Mouse (Mus musculus): ENCODE results near the gene Lekr1. TPM values are rescaled to one million over a fixed set of nuclear protein-coding genes. Genes with fewer than 3 reads are reported as not detected.
A peak's percentile ranks its signal among the peaks of the same experiment; 100 is the strongest.

Gene Lekr1
- total and polyA plus RNA-seq, 3 experiments, result 1.8 to 2.5 TPM; not detected in 1

DNA sequence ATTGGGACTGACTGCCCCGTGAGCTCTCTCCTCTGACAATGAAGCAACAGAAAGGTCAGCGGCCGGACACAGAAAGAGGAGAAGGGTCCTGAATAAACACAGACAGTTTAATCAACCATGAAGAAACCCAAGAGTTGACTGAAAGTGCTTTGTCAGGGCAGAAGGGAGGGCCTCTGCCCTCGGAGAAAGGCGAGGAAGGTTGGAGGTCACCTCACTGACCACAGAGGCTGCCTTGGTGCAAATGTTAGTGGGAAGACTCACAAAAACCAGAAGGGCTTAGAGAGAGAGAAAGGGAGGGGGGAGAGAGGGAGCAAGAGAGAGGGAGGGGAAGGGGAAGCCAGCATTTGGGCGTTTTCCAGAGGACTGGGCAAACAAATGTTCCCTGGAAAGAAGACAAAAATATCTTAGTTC is 195.4 kb downstream of the Lekr1 start:
- DNase-seq (ENCODE audit: low read depth, low spot score), result no peak
- TF ChIP-seq RAD21 (IDR thresholded peaks at IDR 0.05; ENCODE audit: low read depth, low read length), result no peak
- no peak for TF ChIP-seq MXI1 (IDR thresholded peaks at IDR 0.05; ENCODE audit: low read depth, low read length)
- no peak overlapping the region for H3K27ac ChIP-seq (ENCODE audit: control insufficient read depth, low read depth, low read length)
- H3K9me3 ChIP-seq (replicated peaks; ENCODE audit: insufficient read depth, low read length), result no peaks in the 10 kb centered on the region
- H3K4me1 ChIP-seq (ENCODE audit: control insufficient read depth in 1 of 2, insufficient read depth in 2 of 2, low read length in 2 of 2), result no peaks in the 10 kb centered on the region
- H3K9ac ChIP-seq (ENCODE audit: control insufficient read depth, low read depth, low read length, poor library complexity, severe bottlenecking), result no peak overlapping the region
- H3K4me3 ChIP-seq (ENCODE audit: control insufficient read depth in 1 of 2, insufficient read depth in 1 of 2, low read depth in 2 of 2, low read length in 2 of 2), result no peak overlapping the region
- H3K79me2 ChIP-seq (ENCODE audit: control insufficient read depth, insufficient read depth, low read length, poor library complexity), result no peaks in the 10 kb centered on the region
- H3K36me3 ChIP-seq (ENCODE audit: control insufficient read depth in 1 of 2, insufficient read depth in 2 of 2, low read length in 2 of 2), result no peaks in the 10 kb centered on the region
- peaks cover 2 to 8% of the 10 kb centered on the region in 2 experiments; a peak in 3 of 4 replicates for H3K27me3 ChIP-seq (ENCODE audit: control insufficient read depth in 1 of 2, insufficient read depth in 2 of 2, low read length in 2 of 2)

DNA sequence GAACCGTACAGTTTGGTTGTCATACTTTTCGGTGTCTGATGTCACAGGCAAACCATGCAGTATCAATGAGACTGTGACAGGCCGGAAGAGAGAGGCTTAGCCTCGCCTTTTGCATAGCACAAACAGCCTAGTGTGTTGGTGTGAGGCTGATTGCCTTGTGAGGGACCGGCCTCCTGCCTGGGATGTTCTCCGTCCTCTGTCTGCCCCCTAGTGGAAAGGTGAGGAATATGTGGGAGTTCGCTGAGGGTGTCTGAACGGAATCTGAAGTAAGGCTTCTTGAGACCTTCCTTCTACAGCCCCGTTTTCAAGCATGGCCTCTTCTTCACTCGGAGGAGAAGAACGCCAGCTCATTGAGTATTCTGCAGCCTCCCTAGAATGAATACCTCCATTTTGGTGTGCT is 197.3 kb downstream of the Lekr1 start:
- Histone ChIP-seq H3K36me3 (ENCODE audit: control insufficient read depth in 1 of 2, insufficient read depth in 2 of 2, low read length in 2 of 2) (no peaks in the 10 kb centered on the region), H3K27ac (ENCODE audit: control insufficient read depth, low read depth, low read length) (no peak overlapping the region), H3K9ac (ENCODE audit: control insufficient read depth, low read depth, low read length, poor library complexity, severe bottlenecking) (no peak overlapping the region), H3K4me3 (ENCODE audit: control insufficient read depth in 1 of 2, insufficient read depth in 1 of 2, low read depth in 2 of 2, low read length in 2 of 2) (no peak overlapping the region), H3K79me2 (ENCODE audit: control insufficient read depth, insufficient read depth, low read length, poor library complexity) (no peaks in the 10 kb centered on the region), H3K4me1 (ENCODE audit: control insufficient read depth in 1 of 2, insufficient read depth in 2 of 2, low read length in 2 of 2) (no peaks in the 10 kb centered on the region), H3K9me3 (replicated peaks; ENCODE audit: insufficient read depth, low read length) (no peaks in the 10 kb centered on the region), H3K27me3 (ENCODE audit: control insufficient read depth in 1 of 2, insufficient read depth in 2 of 2, low read length in 2 of 2) (peaks cover 0 to 8% of the 10 kb centered on the region in 2 experiments; a peak in 2 of 4 replicates)
- no peak for TF ChIP-seq POLR2A (IDR thresholded peaks at IDR 0.05; ENCODE audit: control insufficient read depth in 1 of 2, insufficient read depth in 1 of 2, low read depth in 1 of 2, low read length in 2 of 2, poor library complexity in 1 of 2)
- peak; percentile 87 for TF ChIP-seq SMC3 (IDR thresholded peaks at IDR 0.05; ENCODE audit: low read depth, low read length)
- TF ChIP-seq EP300 (IDR thresholded peaks at IDR 0.05; ENCODE audit: low read depth in 1 of 2, low read length in 2 of 2), result no peak
- TF ChIP-seq CTCF (IDR thresholded peaks at IDR 0.05 in 2 of 3, conservative IDR thresholded peaks at IDR 0.05 in 1 of 3; ENCODE audit: control insufficient read depth in 1 of 3, insufficient read depth in 1 of 3, low read depth in 2 of 3, low read length in 3 of 3, poor library complexity in 1 of 3, severe bottlenecking in 1 of 3), result peak; percentile 86 to 90 (median 86)
- TF ChIP-seq SIN3A (IDR thresholded peaks at IDR 0.05; ENCODE audit: low read length), result no peak
- no peak for TF ChIP-seq UBTF (IDR thresholded peaks at IDR 0.05; ENCODE audit: borderline replicate concordance, insufficient read depth, low read depth, low read length)
- TF ChIP-seq RAD21 (IDR thresholded peaks at IDR 0.05; ENCODE audit: low read depth, low read length), result peak; percentile 95
- TF ChIP-seq MAFK (IDR thresholded peaks at IDR 0.05; ENCODE audit: borderline replicate concordance, low read depth, low read length), result no peak
- TF ChIP-seq ZC3H11A (IDR thresholded peaks at IDR 0.05; ENCODE audit: low read depth, low read length), result peak; percentile 82
- peak; percentile 74 for DNase-seq (ENCODE audit: low read depth, low spot score)

DNA sequence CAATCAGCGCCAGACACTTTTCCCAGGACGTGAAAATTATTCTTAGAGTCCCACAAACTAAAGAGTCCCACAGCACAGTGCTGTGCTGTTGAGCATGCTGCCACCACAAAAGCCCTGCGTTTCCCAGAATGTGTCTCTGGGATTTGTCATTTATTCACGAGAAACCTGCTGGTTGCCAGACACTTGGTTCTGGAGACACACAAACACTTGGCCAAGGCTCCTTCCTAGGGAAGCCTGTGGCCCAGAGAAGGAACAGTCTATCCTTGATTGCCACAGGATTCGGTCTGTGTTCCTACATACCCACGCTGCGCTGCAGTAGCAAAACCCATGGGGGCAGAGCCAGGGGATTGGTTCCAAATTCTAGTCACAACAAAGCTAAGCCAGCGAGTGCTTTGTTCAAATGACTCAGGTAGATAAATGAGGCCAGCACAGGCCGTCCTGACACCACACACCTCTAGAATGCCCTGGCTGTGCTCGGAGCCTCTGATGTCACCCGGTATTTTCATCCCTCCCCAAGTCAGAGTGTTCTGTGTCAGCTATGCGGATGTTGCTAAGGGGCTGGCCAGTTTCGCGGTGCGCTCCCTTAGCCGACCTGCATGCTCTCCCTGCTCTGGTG is 197.8 kb downstream of the Lekr1 start:
- H3K9ac ChIP-seq (ENCODE audit: control insufficient read depth, low read depth, low read length, poor library complexity, severe bottlenecking), result no peak overlapping the region
- H3K4me3 ChIP-seq (ENCODE audit: control insufficient read depth in 1 of 2, insufficient read depth in 1 of 2, low read depth in 2 of 2, low read length in 2 of 2), result no peak overlapping the region
- TF ChIP-seq ZNF384 (IDR thresholded peaks at IDR 0.05; ENCODE audit: low read depth, low read length) (no peak), USF2 (IDR thresholded peaks at IDR 0.05; ENCODE audit: borderline replicate concordance in 1 of 2, insufficient read depth in 1 of 2, low read depth in 1 of 2, low read length in 2 of 2) (no peak), TBP (IDR thresholded peaks at IDR 0.05; ENCODE audit: low read depth, low read length) (no peak), UBTF (IDR thresholded peaks at IDR 0.05; ENCODE audit: borderline replicate concordance, insufficient read depth, low read depth, low read length) (no peak), GABPA (IDR thresholded peaks at IDR 0.05; ENCODE audit: low read depth, low read length) (no peak), MAX (IDR thresholded peaks at IDR 0.05; ENCODE audit: low read length) (no peak), ZKSCAN1 (IDR thresholded peaks at IDR 0.05; ENCODE audit: low read depth, low read length) (no peak), ZMIZ1 (IDR thresholded peaks at IDR 0.05; ENCODE audit: low read depth, low read length) (no peak), NELFE (IDR thresholded peaks at IDR 0.05; ENCODE audit: low read depth, low read length) (no peak), SMC3 (IDR thresholded peaks at IDR 0.05; ENCODE audit: low read depth, low read length) (no peak), CHD1 (IDR thresholded peaks at IDR 0.05; ENCODE audit: low read depth, low read length) (no peak), TCF12 (IDR thresholded peaks at IDR 0.05; ENCODE audit: low read depth, low read length) (no peak), MAFK (IDR thresholded peaks at IDR 0.05; ENCODE audit: borderline replicate concordance, low read depth, low read length) (no peak), RAD21 (IDR thresholded peaks at IDR 0.05; ENCODE audit: low read depth, low read length) (no peak), SIN3A (IDR thresholded peaks at IDR 0.05; ENCODE audit: low read length) (no peak), BHLHE40 (IDR thresholded peaks at IDR 0.05; ENCODE audit: borderline replicate concordance, low read depth, low read length) (no peak), POLR2AphosphoS5 (IDR thresholded peaks at IDR 0.05; ENCODE audit: borderline replicate concordance, low read depth, low read length) (no peak), POLR2AphosphoS2 (IDR thresholded peaks at IDR 0.05; ENCODE audit: low read length) (no peak), JUND (IDR thresholded peaks at IDR 0.05; ENCODE audit: low read depth, low read length) (no peak), E2F4 (IDR thresholded peaks at IDR 0.05; ENCODE audit: borderline replicate concordance, low read depth, low read length) (no peak)
- DNase-seq (ENCODE audit: low read depth, low spot score), result no peak
- H3K4me1 ChIP-seq (ENCODE audit: control insufficient read depth in 1 of 2, insufficient read depth in 2 of 2, low read length in 2 of 2), result no peaks in the 10 kb centered on the region
- H3K27ac ChIP-seq (ENCODE audit: control insufficient read depth, low read depth, low read length), result no peak overlapping the region
- H3K9me3 ChIP-seq (replicated peaks; ENCODE audit: insufficient read depth, low read length), result no peaks in the 10 kb centered on the region
- no peaks in the 10 kb centered on the region for H3K36me3 ChIP-seq (ENCODE audit: control insufficient read depth in 1 of 2, insufficient read depth in 2 of 2, low read length in 2 of 2)
- H3K79me2 ChIP-seq (ENCODE audit: control insufficient read depth, insufficient read depth, low read length, poor library complexity), result no peaks in the 10 kb centered on the region
- peaks cover 0 to 8% of the 10 kb centered on the region in 2 experiments; a peak in 2 of 4 replicates for H3K27me3 ChIP-seq (ENCODE audit: control insufficient read depth in 1 of 2, insufficient read depth in 2 of 2, low read length in 2 of 2)

All from MEL (cell line).